12 mouse cellular contexts compared by ENCODE assay signal in genomic region chr13:44796775-44797174, GRCm38 (mm10).
DNase-seq lines count a peak whose midpoint lies in the region; ATAC-seq lines count a peak whose summit lies in the region.
"Had no signal": no experiment of that assay in that cellular context is flagged by ENCODE, and none has a peak within 500 bp of the region (broad histone marks: within the 10 kb centered on the region; RNA-seq: fewer than 3 reads in every experiment).

No protein-coding gene starts in this region.

- H3K27me3 ChIP-seq in heart, embryonic 10.5 days (ENCODE audit: insufficient read depth, poor library complexity, severe bottlenecking) = no peaks in the 10 kb centered on the region
- no peaks in the 10 kb centered on the region for H3K27me3 ChIP-seq in hindbrain, embryonic 13.5 days
- H3K27me3 ChIP-seq: liver, embryonic 13.5 days; Patski had no signal

- no peak overlapping the region for H3K9ac ChIP-seq in hindbrain, embryonic 13.5 days
- H3K9ac ChIP-seq: liver, embryonic 13.5 days had no signal

- no peak overlapping the region for H3K4me2 ChIP-seq in hindbrain, embryonic 13.5 days
- H3K4me2 ChIP-seq: liver, embryonic 13.5 days; midbrain, embryonic 11.5 days had no signal

- DNase-seq in heart, adult 11 months = peak; percentile 89
- DNase-seq in heart, embryonic 10.5 days (ENCODE audit: low spot score) = no peak
- peak; percentile 27 for DNase-seq in lung, postnatal 14 days
- DNase-seq in lung, postnatal 25 days (ENCODE audit: low spot score) = no peak
- DNase-seq in adrenal gland, postnatal 4 days (ENCODE audit: low spot score in 2 of 2) = peak; percentile 22 to 40
- peak; percentile 79 for DNase-seq in ovary, adult 18-20 months (ENCODE audit: low spot score)
- no peak for DNase-seq in T-cell, adult 2 months (ENCODE audit: low spot score)
- DNase-seq: liver, embryonic 13.5 days had no signal

- no peaks in the 10 kb centered on the region for H3K9me3 ChIP-seq in heart, embryonic 10.5 days
- H3K9me3 ChIP-seq in hindbrain, embryonic 13.5 days = no peaks in the 10 kb centered on the region
- H3K9me3 ChIP-seq: liver, embryonic 13.5 days had no signal

- 65% methylated on average over 2 of the region's 2 CpGs for WGBS in heart, embryonic 10.5 days
- 63% methylated on average over 2 of the region's 2 CpGs for WGBS in hindbrain, embryonic 13.5 days

- no peak overlapping the region for H3K27ac ChIP-seq in heart, embryonic 10.5 days
- no peak overlapping the region for H3K27ac ChIP-seq in hindbrain, embryonic 13.5 days
- H3K27ac ChIP-seq: liver, embryonic 13.5 days had no signal

- H3K4me1 ChIP-seq in heart, embryonic 10.5 days = peaks cover 42% of the 10 kb centered on the region
- peaks cover 24% of the 10 kb centered on the region for H3K4me1 ChIP-seq in hindbrain, embryonic 13.5 days (replicated peaks)

- no peak overlapping the region for H3K4me3 ChIP-seq in heart, embryonic 10.5 days
- H3K4me3 ChIP-seq in hindbrain, embryonic 13.5 days = no peak overlapping the region
- H3K4me3 ChIP-seq: liver, embryonic 13.5 days had no signal

- no peaks in the 10 kb centered on the region for H3K36me3 ChIP-seq in heart, embryonic 10.5 days
- no peaks in the 10 kb centered on the region for H3K36me3 ChIP-seq in hindbrain, embryonic 13.5 days
- H3K36me3 ChIP-seq: liver, embryonic 13.5 days had no signal

- no peak for ATAC-seq in hindbrain, embryonic 13.5 days (ENCODE audit: low FRiP score)
- ATAC-seq: intestine, embryonic 16.5 days; Patski had no signal

Comparison
In these comparisons a context has a peak if more than half of its experiments do, and no peak if none do; other contexts are left out.
1. DNase-seq: peak in heart, adult 11 months (single experiment), lung, postnatal 14 days (single experiment), adrenal gland, postnatal 4 days (2 of 2) and ovary, adult 18-20 months (single experiment); none in heart, embryonic 10.5 days (single experiment), lung, postnatal 25 days (single experiment) and T-cell, adult 2 months (single experiment).